Mouse (Mus musculus) embryo, embryonic 11.5 days (tissue): ENCODE measurements at regions not wholly inside any gene's neighbourhood (a gene's known extent, or its start where the extent isn't known, plus 50 kb on each side); places are given as distances from the start of the nearest gene placed in this dataset.
A peak's percentile ranks its signal among the peaks of the same experiment; 100 is the strongest.

ENCODE experiments used
- DNase-seq: peaks from one replicate; pipeline ENCODE4 v3.0.0-alpha.2; 2012; ENCODE audit warnings: low read depth, low spot score

DNA sequence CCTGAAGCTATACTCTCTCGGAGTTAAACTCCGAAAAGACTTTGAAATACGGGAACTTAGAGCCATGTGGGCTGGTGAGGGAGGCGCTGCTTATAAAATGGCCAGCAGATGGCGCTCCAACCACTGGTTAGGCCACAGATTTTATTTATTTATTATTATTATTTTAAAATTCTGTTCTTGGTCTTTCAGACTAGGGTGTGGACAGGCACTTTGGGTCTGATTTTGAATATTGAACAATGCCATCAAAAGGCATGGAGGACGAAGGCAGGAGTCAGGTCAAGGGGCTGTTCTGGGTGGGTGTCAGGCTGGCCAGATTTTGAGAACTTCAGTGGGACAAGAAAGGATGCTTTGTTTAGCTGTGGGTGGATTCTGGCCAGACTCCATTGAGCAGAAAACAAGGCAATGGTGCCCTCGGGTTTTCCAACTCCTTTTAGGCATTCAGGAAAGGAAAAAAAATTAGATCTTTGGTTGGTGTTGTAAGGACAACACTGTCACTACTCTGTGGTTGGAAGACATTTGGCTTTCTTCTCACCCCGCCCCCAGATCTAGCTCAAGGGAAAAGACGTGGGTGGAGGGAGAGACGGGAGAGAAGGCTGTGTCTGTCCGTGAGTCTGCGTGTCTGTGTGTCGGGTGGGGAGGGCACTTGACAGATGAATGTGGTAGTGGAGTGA, 319.5 kb downstream of the Med13l start:
- peak; percentile 75 for DNase-seq

DNA sequence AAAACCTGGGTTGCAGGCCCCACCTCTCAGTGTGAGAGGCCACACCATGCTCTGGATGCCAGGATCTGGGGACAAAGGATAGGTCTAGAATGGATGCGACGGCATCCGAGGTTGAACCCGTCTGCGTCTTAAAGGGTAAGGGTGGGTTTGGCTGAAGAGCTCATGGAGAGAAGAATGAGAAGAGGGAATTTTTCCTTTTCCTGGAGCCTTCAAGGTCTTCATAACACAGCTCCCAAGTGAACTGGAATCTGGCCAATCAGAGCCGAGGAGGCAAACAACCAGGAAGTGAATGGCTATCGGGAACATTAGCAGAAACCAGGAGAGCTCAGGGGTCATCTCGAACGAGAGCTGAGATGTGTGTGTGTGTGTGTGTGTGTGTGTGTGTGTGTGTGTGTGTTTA, 320.1 kb downstream of the Med13l start:
- DNase-seq = no peak

DNA sequence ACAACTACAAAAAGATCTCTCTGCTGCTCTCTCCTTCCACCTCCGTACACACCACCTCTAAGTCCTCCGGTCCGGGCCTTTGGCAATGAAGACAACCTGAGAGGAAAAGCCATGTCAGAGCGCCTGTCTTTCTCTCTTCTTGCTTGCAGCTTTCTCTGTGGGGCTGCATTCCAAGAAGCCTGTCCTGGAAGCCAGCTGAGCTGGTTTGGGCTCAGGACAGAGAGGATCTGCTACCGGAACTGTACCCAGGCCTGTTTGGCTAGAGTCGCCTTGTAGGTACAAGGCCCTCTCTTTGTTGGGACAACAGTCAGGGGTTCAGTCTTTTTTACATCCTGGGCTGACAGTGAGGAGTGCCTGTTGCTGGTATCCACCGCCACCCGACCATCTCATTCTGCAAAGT, 321.4 kb downstream of the Med13l start:
- no peak for DNase-seq

DNA sequence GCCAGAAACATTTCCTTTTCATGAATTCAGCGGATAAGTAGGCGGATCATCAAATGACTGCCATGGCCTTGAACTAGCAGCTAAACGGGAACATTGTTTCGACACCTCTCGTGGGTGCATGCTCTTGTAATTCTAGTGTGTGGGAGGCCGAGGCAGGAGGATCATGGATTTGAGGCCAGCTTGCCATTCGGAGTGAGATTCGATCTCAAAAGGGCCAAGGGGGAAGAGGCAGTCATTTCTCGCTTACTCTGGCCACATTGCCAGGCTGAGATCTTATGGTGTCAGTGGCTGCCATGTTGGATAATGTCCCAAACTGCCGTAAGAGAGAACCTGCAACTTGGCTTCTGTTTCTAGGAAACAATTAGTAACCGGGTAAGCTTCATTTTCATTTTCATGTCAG, 327.7 kb downstream of the Med13l start:
- DNase-seq = no peak

DNA sequence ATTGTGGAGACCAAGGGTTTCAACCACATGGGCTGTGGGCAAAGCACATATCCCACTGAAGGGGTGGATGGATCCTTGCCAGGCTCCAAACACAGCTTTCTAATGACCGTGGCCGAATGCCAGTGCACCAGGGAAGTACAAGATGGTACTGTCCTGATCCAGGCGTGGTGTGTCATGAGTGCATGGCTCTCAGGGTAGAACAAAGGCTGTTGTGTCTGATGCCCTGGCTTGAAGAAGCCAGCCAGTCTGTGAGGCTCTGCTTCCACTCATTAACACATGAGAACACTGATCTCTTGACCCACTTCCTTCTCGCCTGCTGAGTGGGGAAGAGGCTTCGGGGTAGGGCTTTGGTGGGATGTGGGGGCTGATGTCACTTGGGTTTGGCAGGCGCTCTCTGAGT, 330.7 kb downstream of the Med13l start:
- no peak for DNase-seq

DNA sequence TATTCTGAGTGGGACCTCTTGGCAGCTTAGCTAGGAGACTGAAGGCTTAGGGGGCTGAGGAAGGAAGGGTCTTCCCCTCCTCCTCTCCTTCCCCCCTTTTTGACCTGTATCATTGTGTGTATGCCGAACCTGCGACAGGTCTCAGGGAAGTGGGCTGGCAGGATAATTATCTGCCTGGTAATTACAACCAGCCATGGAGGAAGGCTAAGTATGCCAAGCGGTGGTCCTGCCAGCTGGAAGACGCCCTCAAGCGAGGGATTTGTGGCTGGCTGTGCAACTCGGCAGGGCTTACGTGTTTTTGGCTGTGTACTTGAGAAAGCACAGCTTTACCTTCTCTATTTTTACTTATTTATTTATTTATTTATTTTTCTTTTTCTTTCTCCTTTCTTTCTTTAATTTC, 347.7 kb downstream of the Med13l start:
- no peak for DNase-seq

DNA sequence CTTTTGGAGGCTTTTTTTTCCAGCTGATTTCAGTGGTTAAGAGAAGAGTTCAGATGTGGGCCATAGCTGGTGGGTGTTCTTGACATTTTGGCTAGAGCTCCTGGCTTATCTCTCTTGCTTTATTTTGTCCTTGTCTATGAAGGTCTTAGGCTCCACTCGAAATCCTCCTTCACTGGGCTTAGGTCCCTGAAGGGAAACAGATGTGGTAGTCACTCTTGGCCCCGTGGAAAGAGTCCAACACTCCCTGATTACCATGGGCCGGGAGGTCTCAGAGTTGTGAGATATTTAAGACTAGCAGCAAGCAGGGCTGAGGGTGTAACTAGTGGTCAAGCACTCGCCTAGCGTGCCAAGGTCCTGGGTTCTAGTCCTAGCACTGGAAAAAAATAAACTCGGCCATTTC, 349.3 kb downstream of the Med13l start:
- DNase-seq = no peak

DNA sequence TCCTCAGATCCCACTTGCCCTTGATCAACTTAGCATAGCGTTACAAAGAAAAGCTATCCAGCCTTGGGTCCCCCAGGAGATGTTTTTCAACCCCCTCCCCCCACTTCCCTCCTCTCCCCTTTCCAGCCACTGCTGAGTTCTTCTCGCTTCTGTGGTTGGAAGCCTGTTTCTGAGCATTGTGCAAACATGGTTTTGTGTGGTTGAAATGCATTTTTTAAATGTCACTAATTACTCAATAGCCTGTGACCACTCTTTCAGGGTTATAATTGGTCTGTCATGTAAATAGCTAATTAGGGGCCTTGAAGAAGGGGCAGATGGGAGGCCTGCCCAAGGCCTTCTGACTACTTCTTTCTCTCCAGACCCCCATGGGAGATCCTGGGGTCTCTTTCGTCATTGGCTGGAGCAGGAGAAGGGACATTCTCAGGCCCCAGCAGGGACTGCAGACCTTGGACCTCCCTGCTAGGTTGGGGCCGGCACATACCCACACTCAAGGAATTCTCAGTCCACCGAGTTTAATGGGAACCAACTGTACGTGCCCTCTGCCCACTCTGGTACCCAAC, 353.8 kb downstream of the Med13l start:
- DNase-seq = no peak

DNA sequence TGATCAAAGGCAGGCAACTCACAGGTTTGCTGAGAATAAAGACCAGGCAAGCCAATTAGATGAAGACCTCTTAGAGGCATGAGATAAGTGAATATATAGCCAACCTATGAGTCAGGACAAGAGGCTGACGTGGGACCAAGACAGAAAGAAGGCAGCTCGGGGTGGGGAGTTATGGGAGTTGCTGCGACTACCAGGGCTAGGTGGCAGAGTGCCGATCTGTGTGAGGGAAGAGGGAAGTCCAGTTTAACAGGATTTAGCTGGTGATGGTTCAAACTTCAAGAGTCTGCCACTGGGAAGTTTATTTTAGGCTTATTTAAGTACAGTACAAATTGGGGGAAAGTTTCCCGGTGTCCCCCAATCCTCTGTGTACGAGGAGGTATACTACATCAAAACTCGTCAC, 362.9 kb downstream of the Med13l start:
- no peak for DNase-seq

DNA sequence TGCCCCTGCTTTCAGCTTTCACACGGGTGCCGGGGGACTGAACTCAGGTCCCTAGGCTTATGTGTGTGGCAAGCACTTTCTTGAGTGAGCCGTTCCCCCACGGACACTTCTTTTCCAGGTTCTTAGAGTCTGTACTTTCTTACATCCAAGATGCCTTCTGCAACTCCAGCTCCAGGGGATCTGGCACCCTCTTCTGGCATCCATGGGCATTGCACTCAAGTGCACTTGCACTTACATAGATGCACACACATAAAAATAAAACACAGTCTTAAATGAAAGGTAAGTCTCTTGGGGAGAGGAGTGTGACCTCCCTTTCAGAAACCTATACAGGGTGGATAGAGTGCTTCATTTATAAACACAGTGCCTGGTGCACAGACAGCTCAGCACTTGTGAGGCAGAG, 368.6 kb downstream of the Med13l start:
- no peak for DNase-seq

DNA sequence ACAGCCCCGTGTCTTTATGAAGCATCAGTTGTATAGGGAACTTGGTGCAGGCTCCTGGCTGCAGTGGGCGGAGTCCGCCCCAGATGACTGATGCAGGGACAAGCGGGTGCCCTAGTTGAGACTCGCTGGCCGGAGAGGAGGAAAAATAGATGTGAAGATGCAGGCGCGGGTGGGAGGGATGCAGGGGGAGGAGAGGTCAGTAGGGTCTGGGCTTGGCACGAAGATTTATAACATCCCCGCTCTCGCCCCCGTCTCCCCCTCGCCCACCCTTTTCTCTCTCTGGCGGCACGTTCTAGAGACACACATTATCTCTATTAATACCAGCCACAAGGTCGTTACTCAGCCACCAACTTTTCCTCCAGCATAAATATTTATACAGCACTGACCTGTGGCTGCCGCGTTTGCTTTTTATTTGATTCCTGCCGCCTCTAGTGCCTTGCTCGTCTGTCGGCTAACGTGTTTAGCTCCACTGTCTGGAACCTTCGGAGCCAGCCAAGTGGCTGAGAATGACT, 369.6 kb downstream of the Med13l start:
- DNase-seq = peak; percentile 58

DNA sequence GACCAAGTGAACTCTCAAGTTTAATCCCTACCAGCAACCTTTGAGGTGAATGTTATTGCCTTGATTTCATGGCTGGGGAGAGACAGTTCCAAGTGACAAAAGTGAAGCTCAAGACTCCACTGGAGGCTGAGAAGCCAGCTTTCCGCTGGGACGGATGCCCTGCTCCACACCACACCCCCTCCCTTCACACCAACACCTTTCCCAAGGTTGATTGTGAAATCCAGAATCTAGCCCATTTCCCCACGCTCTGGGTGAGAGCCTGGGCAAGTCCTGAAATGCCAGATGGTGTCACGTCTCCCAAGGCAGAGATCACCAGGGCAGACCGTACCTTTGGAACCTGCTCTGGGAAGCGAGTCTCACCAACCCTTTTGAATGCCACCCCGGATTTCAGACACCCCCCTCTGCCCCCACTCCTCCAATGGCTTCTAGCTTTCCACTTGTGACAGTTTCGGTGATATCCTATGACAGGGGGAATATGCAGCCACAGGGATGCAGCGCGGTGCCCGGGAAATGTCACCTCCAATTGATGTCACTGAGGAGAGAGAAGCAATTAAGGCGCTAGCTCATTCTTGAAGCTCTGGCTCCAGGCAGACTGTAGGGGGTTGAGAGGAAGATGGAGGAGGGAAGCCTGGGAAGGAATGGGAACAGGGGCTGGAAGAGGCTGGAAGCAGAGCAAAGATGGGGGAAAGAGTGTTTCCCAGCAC, 379.0 kb downstream of the Med13l start:
- DNase-seq = no peak

DNA sequence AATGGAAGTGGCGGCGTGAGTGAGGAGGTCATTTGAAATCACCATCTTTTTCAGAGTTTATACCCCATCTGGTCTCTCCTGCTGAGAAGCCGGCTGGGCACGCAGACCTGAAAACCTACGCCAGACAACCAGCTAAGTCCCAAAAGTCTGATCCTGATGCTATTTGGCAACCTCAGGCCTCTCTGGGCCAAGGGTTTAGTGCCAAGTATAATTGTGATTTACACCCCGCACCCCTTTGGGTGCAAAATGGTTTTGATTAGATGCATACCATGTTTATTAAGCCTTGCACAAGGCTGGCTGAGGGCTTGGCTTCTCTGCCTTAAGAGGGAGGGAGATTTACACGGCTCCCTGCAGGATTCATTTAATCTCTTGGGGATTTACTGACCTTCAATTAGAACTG, 383.8 kb downstream of the Med13l start:
- DNase-seq = no peak

DNA sequence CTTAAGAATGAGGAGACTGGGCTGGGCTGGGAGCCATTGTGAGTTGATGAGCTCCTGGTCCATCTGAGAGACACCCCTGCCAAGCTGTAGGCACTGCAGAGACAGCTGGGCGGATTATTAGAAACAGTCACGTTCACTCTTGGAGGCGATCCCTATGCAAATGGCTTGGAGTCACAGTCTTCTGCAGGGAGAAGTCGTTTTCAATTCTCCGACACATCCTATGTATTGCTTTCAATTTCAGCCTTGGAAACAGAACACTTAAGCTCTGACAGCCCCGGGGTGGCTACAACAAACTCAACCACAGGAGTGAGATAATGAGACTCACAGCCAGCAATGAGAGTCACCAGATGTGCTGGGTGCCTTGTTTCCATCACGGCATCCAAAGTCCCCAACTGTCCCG, 385.6 kb downstream of the Med13l start:
- no peak for DNase-seq

DNA sequence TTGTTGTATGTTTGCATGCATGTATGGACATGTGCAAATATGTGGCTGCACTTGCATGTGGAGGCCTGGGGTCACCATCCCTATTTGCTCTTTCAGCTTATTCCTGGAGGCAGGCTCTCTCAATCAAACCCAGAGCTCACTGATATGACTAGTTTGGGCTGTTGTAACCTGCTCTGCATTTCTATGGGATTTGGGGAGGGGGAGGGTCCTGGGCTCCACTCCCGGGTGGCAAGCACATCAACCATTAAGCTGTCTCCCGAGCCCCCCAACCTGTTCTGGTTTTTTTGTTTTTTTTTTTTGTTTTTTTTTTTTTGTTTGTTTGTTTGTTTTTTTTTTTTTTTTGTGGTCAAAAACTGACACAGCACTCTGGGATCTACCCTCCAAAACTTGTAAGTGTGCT, 386.5 kb downstream of the Med13l start:
- DNase-seq = no peak

DNA sequence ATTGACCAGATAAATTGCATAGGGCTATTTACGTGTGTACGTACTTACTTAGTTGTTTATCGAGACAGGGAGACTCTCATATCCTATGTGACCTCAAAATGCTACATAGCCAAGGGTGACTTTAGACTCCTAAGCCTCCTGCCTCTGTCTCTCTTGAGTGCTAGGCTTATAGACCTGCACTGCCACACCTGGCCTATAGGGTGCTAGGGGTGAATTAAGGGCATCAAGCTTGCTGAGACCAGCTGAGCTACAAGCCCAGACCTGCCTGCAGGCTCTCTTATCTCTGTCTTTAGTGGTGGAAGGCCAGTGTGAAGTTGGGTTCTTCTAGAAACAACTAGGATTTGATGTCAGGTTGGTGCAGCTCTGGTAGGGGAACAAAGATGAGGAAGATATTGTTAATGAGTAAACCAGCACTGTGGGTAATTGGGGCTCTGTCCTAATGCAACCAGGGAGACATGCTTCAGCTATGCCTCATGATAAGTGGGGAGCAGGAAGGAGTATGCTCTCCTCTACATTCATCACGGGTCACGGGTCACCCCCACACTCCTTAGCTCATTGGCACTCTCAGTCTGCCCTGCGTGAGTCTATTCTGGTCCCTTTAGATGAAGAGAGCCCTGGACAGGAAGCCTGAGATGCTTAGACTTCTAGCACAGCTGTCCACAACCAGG, 387.8 kb downstream of the Med13l start:
- DNase-seq = no peak

DNA sequence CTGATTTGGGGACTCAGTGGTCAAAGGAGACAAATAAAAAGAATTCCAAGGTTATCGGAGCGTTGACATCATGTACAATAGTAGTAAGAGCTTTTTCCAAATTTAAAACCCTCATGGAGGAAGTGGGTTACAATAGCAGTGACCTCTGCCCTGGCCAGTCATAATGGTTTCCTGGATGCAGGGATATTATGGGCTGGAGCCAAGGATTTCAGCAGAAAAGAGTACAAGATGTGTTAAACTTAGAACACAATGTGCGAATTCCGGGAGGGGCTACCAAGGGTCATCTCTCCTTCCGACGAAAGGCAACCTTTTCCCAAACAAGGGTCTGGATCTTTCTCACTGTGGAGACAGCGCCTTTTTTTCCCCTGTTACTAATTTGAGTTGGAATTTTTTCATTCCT, 390.6 kb downstream of the Med13l start:
- DNase-seq = no peak

DNA sequence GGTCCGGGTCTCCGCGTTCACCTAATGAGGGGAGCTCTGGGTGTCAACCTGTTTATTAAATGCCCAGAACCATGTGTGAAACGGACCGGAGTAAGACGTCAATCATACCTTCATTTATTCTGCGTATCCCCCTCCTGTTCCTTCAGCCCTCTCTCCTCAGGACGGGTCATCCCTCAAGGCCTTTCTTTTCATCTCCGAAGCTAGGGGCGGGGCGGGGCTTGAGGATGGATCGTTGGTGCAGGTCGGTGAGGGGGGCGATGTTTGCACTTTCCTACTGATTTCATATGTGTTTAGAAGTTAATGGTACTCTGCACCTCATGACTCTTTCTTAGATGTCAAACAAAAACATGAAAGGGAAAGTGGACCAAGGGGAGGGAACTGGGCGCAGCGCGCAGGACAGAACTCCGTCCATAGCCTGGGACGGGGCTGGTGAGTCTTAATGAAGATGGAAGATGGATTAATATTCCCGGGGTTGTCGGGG, 400.1 kb downstream of the Med13l start:
- DNase-seq = no peak

DNA sequence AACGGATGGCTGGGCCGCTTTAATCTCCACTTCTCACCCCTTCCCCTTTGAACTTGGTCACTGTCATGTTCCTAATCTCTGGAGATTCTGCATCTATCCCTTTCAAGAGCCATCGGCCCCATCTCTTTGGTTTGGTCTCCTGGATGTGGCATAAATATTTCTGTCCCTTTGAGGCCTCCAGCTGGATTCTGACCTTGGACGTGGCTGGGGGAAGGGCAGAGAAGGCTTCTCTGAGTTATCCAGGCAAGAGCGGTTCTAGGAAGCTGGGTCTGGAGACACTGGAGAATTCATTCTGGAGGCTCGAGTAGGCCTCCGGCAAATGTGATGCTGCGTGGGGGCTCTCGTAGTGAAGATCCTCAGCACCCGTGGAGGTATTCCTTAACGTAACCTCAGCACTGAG, 400.6 kb downstream of the Med13l start:
- no peak for DNase-seq

DNA sequence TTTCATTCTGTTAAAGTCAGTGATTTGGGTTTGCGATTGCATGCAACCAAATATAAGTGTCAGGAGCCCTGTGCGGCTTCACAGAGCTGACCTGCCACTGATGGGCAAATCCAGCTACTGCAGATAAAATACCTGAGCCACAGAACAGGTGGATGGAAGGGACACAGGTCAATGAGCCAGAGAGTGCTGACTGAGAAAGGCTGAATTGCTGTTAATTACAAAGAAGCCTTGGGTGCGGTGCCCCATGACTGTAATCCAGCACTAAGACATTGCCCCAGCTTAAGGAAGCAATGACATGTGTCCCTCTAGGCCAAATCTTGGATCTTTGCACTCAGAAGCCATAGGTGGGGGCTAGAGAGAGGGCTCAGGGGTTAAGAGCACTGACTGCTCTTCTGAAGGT, 401.7 kb downstream of the Med13l start:
- no peak for DNase-seq

DNA sequence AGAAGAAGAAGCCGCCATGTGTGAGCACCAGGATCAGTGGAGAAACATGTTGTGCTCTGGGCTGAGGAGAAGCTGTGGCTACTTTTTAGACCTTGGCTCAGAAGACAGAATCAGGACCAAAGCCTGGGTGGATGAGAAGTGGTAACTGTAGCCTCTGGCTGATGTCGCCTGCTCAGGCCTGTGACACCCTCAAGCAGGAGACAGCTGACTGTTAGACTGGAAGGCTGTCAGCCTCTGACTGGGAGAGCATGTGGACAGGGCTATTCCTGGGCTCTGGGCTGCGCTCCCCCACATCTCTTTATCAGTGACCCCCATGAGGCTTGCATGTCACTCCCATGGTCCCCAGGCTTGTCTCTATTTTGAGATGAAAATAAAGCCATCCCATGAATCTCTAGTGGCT, 402.5 kb downstream of the Med13l start:
- no peak for DNase-seq

DNA sequence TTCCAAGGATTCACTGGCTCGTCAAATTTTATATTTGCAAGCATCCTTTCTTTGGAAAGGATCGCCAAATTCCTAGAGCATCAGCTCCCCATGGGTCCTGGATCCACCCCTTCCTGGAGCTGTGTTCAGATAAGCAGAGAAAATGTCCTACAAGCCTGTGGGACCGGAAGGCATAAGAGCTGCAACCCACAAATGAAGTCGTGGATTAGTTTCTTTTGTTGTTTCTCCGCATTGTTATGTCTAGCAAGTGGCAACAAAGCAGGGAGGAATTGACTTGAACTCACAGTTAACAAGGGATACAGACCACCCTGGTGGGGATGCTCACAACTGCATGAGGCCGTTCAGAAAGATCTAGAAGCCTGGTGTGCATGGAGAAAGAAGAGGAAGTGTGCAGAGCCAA, 406.4 kb downstream of the Med13l start:
- DNase-seq = no peak
